Mouse (Mus musculus): ENCODE results near the gene Slc30a3.
"Not testable (repeated sequence)": the region's sequence is repeated elsewhere in the genome, so short reads cannot be mapped to it uniquely, and the experiment has no call there.

Gene Slc30a3

DNA sequence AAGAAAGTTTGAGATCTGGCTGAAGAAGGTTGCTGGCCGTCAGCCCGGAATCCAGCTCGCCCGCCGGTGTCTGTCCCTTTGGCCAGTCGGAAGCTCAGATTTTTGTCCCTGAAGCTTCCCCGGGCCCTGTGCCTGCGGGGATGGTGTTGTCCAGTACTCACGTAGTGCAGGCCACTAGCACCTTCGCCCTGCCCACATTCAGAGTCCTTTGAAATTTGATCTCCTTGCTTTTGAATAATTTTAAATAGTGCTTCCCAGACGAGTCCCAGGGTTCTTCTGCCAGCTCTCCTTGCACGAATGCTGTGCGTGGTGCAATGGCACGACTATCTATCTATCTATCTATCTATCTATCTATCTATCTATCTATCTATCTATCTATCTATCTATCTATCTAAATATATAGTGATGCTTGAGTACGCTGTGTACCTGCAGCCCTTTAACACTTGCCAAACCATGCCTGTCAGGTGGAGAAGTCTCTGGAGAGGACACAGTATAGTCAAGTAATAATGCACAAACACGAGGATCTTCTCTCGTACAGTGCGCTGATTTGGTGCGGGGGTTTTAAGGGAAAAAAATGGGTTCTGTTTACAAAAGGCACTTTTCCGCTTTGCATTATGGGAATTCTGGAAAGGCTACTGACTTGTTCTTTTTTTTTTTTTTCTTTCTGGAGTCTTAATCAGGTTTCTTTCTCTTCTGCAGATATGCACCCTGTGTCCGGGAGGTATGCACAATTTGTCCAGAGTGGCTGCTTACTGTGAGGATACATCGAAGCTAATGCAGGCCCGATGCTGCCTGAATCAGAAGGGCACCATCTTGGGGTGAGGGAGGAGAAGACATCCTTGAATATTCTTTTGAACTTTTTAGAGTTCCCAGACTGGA lies 59.0 kb downstream of the Slc30a3 start, which contains the start of gene Slc5a6:
Gene Slc5a6, minus strand, starts transcription at position 162 of the 879 bp plus-strand sequence.
- peak; percentile 83 for DNase-seq (ENCODE audit: low read depth)

DNA sequence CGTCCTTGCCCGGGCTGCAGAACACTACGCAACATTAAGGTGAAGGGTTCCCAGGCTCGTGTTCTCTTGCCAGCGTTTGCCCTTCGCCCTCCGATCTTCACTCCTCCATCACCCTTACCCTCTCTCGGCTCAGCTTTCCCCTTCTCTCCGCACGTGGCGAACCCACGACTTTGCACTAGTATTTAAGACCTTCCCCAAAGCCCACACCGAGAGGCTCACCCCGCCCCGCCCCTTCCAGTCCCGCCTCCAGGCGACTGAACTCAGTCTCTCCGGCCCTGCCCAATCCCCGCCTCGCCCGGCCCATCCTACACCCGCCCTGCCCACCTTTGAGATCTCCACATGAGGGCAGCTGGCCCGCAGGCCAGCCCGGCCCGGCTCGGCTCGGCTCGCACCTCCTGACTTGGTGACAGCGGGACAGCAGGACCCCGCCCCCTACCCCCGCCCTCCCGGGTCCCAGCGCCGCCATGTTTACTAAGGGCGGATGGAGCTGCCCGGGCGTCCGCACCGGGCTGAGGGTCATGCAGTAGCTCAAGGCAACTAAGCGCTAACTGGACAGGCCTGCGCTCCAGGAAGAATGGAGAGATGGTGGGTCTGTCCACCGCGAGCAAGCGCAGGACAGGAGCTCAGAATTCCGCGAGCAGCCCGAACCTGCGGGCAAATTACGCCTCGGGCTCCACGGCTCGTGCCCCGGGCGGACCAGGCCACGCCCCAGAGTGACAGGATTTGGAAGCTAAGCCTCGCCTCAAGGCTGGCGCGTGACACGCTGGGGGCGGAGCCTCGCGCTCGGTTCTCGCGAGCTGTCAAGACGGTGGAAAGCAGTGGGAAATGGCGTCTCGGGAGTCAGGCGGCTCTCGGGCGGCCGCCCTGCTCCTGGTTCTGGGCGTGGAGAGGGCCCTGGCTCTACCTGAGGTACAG lies 59.9 kb downstream of the Slc30a3 start, which contains the start of gene Atraid:
Gene Atraid, plus strand, starts transcription at position 465 of the 915 bp plus-strand sequence.
- peak; percentile 99 for DNase-seq (ENCODE audit: low read depth)

DNA sequence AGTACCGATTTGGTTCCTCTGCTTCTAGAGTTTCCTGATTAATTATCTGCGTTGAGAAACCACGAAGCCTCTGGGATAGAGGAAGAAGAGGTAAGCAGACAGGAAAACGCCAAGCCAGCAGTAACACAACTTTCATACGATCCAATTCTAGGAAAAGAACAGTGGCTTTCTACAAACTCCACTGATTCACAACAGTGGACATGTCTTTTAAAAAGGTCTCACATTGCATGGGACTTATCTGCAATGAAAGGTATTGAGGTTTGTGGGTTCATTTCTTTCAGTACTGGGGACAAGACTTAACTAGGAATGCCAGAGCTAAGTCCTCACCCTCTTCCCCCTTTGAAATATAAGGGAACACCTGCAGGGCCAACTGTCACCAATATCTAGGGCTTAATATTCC lies 61.0 kb downstream of the Slc30a3 start:
- DNase-seq (ENCODE audit: low read depth), result peak; percentile 21

DNA sequence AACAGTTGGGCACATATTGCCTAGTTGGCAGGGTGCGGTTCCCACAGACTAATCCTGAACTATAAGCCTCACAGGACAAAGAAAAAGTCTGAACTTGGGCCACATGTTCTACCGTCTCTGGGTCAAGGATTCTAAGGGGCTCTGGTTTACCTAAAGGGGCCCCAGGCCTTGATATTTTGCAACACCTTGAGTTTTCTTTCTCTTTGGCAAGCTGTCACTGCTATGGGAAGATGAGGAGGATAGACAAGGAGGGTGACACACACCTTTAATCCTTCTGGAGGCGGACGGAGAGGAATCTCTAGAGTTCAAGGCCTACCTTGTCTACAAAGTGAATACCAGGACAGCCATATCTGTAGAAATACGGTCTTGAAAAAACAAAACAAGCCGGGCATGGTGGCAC lies 61.6 kb downstream of the Slc30a3 start:
- no peak for DNase-seq (ENCODE audit: low read depth)

DNA sequence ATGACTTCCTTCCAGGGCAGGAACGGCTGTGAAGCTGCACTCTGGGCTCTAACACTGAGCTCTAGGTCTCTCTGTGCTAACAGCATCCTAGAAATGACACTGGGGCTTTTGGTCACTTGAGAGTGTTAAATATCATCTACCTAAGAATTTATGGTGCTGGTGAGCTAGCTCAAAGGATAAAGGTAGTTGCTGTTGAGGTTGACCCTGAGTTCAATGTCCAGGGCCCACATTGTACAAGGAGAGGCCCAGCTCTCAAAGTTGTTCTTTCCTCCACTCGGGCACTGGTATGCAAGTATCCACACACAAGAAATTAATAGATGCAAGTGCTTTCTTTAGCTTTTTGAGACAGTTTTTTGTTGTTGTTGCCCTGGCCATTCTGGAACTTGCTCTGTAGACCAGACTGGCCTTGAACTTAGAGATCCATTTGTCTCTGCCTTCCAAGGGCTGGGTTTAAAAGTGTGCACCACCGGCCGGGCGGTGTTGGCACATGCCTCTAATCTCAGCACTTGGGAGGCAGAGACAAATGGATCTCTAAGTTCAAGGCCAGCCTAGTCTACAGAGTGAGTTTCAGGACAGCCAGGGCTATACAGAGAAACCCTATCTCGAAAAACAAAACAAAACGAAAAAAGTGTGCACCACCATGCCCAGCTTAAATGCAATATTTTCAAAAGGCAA lies 69.7 kb downstream of the Slc30a3 start:
- no peak for DNase-seq (ENCODE audit: low read depth)

DNA sequence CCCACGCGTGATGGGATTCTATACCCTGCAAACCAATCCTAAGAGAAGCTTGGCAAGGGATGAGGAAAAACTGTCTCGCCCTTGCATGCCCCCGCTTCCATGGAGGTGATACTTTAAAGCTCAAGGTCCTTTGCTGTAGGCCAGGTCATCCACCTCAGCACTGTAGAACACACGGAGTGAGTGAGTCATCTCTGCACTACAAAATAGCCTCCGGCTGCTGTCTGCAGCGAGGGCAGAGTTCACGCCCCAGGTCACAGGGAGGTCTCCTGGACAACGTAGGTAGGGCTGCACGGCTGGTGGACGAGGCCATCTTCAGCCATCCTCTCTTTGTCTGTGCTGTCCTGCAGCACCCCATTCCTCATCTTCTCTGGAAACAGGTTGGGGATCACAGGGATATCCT lies 71.5 kb downstream of the Slc30a3 start:
- not testable (repeated sequence) for DNase-seq (ENCODE audit: low read depth)
